Mouse (Mus musculus): ENCODE data around the gene Ticam1. TPM values are rescaled to one million over a fixed set of nuclear protein-coding genes. Genes with fewer than 3 reads are reported as not detected.

Ticam1 gene
- total and polyA plus RNA-seq, 2 experiments from 2014 or later, result 0.91 to 3.7 TPM

DNA sequence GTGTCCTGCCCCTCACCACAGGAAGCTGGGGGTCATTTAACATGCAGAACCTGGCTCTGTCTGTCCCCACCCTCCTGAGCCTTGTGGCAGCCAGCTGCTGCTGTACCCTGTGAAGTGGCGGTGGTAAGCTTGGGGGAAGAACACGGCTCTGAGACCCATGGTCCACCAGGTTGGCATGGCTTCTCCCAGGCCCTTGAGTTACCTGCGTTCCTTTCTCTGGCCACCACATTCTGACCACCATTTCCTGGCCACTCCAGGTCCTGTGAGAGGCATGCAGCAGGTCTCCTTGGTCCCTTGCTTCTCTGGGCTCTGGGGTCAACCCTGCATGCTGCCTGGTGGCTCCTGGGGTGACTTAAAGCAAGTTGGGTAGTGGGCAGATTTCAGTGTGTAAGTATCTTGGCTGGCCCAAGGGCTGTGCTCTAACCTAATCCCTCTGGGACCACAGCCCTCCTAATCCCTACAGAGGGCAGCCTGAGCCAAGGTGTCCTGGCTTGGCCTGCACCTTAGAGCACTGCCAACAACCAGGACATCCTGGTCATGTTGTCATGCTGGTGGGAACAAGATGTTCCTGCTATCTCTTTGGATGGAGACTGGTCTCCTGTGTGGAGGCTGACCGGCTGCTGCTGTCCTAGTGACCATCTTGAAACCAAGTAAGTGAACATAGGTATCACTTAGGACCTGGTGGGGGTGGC is 16.1 kb upstream of the Ticam1 start, which contains the start of gene Plin3:
Gene Plin3 (minus strand): TSS at position 343 of the 692 bp plus-strand sequence.
- Histone ChIP-seq H3K4me1 (ENCODE audit: insufficient read depth, low read length) (no peaks in the 10 kb centered on the region), H3K9me3 (ENCODE audit: low read length) (no peaks in the 10 kb centered on the region), H3K4me3 (ENCODE audit: low read depth, low read length) (no peak within 1 kb of the TSS), H3K27ac (ENCODE audit: low read depth, low read length) (no peak within 1 kb of the TSS), H3K4me2 (ENCODE audit: low read depth, low read length, poor library complexity, severe bottlenecking) (no peak within 1 kb of the TSS), H3K27me3 (ENCODE audit: insufficient read depth, low read length) (0 out of 2 replicates have a peak, but pooled peaks cover 4% of the 10 kb centered on the region), H3K36me3 (ENCODE audit: insufficient read depth, low read length) (no peaks in the 10 kb centered on the region), H3K9ac (replicated peaks; ENCODE audit: low read length, poor library complexity, severe bottlenecking) (no peak within 1 kb of the TSS)
- WGBS, result 79% methylated on average over 4 of the region's 4 CpGs
- no peak for ATAC-seq (ENCODE audit: low FRiP score)
- no peak for TF ChIP-seq CTCF (IDR thresholded peaks at IDR 0.05)
- DNase-seq (ENCODE audit: low spot score), result no peak

DNA sequence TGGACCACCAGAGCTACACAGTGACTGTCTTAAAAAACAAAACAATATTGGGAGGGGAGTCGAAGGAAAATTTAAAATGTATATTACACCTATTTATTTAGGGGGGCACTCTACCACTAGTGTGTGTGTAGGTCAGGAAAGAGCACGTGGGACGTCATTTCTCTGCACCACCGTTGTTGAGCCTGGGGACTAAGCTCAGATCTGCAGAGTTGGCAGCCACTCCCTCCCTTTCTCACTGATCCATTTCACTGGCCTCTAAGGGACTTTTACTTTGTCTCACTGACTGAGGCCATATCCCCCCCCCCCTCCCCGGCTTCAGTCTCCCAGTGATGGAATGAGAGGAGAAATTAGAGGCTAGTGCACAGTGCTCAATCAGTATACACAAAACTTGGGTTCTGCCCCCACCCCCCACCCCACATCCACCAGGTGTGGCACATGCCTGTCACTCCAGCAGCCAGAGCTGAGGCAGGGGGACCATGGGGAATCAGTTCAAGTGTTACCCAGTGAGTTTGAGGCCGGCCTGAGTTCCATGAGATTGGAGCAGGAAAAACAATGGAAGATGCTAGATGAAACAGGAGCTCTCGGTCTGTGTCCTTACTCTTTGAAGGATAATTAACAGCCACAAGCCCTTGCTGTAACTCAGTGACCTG is 15.4 kb upstream of the Ticam1 start:
- no peak for TF ChIP-seq CTCF (IDR thresholded peaks at IDR 0.05)
- no peak for ATAC-seq (ENCODE audit: low FRiP score)
- 0 out of 2 replicates have a peak, but pooled peaks cover 4% of the 10 kb centered on the region for H3K27me3 ChIP-seq (ENCODE audit: insufficient read depth, low read length)
- WGBS, result 56% methylated on average over 7 of the region's 7 CpGs
- H3K4me2 ChIP-seq (ENCODE audit: low read depth, low read length, poor library complexity, severe bottlenecking), result no peak overlapping the region
- H3K9ac ChIP-seq (replicated peaks; ENCODE audit: low read length, poor library complexity, severe bottlenecking), result no peak overlapping the region
- no peak for DNase-seq (ENCODE audit: low spot score)
- H3K4me3 ChIP-seq (ENCODE audit: low read depth, low read length), result no peak overlapping the region
- H3K9me3 ChIP-seq (ENCODE audit: low read length), result no peaks in the 10 kb centered on the region
- H3K27ac ChIP-seq (ENCODE audit: low read depth, low read length), result no peak overlapping the region
- no peaks in the 10 kb centered on the region for H3K4me1 ChIP-seq (ENCODE audit: insufficient read depth, low read length)
- no peaks in the 10 kb centered on the region for H3K36me3 ChIP-seq (ENCODE audit: insufficient read depth, low read length)

DNA sequence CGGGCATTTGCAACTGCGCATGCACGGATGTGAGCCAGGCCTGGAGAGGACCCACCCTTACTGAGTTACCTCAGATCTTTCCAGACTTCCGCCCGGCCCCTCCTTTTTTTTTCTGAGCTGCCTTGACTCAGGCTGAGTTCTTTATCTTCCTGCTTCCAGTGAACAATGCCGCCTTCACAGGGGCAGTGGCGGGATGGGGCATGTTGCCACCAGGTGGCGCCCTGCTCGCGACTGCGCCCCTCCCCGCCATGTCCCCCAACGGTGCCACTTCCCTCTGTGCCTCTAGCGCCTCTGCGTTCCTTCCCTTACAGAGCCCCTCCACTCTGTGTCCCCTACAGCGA is 14.6 kb upstream of the Ticam1 start:
- peak; percentile 81 for DNase-seq (ENCODE audit: low spot score)
- H3K9ac ChIP-seq (replicated peaks; ENCODE audit: low read length, poor library complexity, severe bottlenecking), result peak overlapping the region; percentile 39; the same call in 1 of the 2 replicates
- peak overlapping the region; percentile 46 for H3K4me2 ChIP-seq (ENCODE audit: low read depth, low read length, poor library complexity, severe bottlenecking)
- peak overlapping the region; percentile 32; the same call in 1 of the 2 replicates for H3K27ac ChIP-seq (ENCODE audit: low read depth, low read length)
- no peaks in the 10 kb centered on the region for H3K4me1 ChIP-seq (ENCODE audit: insufficient read depth, low read length)
- 0 out of 2 replicates have a peak, but pooled peaks cover 4% of the 10 kb centered on the region for H3K27me3 ChIP-seq (ENCODE audit: insufficient read depth, low read length)
- peak overlapping the region; percentile 18; the same call in 1 of the 2 replicates for H3K4me3 ChIP-seq (ENCODE audit: low read depth, low read length)
- peak; percentile 84 for ATAC-seq (ENCODE audit: low FRiP score)
- 1% methylated on average over 16 of the region's 16 CpGs for WGBS
- H3K9me3 ChIP-seq (ENCODE audit: low read length), result no peaks in the 10 kb centered on the region
- no peaks in the 10 kb centered on the region for H3K36me3 ChIP-seq (ENCODE audit: insufficient read depth, low read length)
- TF ChIP-seq CTCF (IDR thresholded peaks at IDR 0.05), result peak; percentile 79

DNA sequence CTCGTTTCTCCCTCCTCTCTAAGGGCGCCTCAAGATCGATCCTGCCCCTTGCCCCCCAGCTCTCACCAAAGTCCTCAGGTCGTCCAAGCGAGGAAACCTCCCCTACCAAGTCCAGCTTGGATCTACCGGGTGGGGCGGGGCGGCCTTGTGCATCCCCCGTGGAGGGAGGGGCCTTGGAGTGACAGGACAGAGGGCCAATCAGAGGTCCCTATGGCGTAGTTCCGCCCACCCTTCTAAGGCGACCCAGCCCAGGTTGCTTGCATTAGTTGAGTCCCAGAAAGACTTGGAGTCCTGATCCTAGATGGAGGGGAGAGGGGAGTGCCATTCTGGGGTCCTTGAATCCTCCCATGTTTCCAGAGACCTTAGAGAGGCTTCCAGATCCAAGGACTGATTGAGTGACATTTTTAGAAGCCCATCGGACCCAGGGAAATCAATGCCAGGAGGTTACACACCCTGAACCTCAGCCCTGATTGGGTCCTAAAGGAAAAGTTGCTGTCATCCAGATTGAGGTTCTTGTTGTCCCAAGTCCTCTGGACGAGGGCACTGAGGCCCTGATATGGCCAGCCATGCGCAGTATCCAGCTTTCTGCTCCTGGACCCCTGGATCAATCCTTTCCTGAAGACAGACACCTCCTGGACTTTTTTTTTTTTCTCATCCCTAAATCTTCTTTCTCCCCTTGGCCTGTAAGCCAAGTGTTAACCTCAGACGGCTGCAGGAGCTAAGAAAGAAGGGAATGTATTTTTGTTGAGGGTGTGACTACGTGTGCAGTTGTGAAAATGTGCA is 14.0 kb upstream of the Ticam1 start:
- 0 out of 2 replicates have a peak overlapping the region, but pooled peaks have one; percentile 44 for H3K9ac ChIP-seq (replicated peaks; ENCODE audit: low read length, poor library complexity, severe bottlenecking)
- WGBS, result 8% methylated on average over 17 of the region's 17 CpGs

DNA sequence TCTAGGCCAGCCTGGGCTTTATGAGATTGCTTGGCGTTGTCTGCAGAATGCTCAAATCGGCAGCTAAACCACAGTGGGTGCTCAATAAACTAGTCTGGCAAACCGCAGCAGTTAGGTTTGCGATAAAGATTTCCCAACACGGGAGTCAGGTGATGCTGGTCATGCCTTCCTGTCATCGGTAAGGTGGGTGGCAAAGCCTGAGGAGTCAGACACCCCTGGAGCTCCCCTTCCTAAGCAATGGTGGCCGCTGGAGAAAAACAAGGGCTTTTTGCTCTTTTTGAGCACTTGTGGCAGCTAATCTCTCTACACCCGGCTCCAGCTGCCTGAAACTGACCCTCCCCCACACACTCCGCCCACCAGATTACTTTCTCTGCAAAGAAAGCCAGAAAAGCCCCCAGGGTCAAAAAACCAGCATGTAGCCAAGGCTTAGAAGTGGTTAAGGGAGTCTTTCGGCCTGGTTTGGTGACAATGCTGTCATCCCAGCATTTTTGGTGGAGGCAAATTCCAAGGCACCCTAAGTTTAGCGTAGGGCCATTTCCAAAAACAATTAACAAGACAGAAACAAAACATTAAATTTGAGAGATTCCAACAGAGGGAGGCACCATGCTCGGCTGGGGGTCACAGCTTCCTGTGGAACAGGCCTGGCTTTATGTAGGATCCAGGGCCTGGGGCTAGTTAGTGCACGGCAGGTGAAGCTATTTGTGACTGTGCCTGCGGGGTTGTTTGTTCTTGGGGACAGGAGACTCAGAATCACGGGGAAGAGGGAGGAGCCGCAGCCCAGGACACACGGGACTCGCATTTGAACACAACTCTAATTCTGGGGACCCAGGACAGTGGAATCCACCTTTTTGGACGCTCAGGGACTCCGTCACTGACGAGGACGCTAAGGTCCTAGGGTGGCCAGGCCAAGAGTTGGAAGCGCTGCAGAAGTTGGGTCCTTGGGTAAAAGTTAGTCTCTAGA is 13.1 kb upstream of the Ticam1 start:
- H3K9ac ChIP-seq (replicated peaks; ENCODE audit: low read length, poor library complexity, severe bottlenecking), result 0 out of 2 replicates have a peak overlapping the region, but pooled peaks have one; percentile 44
- H3K36me3 ChIP-seq (ENCODE audit: insufficient read depth, low read length), result no peaks in the 10 kb centered on the region
- DNase-seq (ENCODE audit: low spot score) (no peak), ATAC-seq (ENCODE audit: low FRiP score) (no peak)
- H3K4me2 ChIP-seq (ENCODE audit: low read depth, low read length, poor library complexity, severe bottlenecking), result peak overlapping the region; percentile 38
- H3K27ac ChIP-seq (ENCODE audit: low read depth, low read length), result peak overlapping the region; percentile 55
- 9% methylated on average over 23 of the region's 23 CpGs for WGBS
- H3K4me3 ChIP-seq (ENCODE audit: low read depth, low read length), result peak overlapping the region; percentile 20; the same call in 1 of the 2 replicates
- no peaks in the 10 kb centered on the region for H3K4me1 ChIP-seq (ENCODE audit: insufficient read depth, low read length)
- TF ChIP-seq CTCF (IDR thresholded peaks at IDR 0.05), result no peak
- 0 out of 2 replicates have a peak, but pooled peaks cover 4% of the 10 kb centered on the region for H3K27me3 ChIP-seq (ENCODE audit: insufficient read depth, low read length)
- no peaks in the 10 kb centered on the region for H3K9me3 ChIP-seq (ENCODE audit: low read length)

More for the DNA sequence above, 14.0 kb upstream of the Ticam1 start:
- no peak for TF ChIP-seq CTCF (IDR thresholded peaks at IDR 0.05)
- ATAC-seq (ENCODE audit: low FRiP score) (peak; percentile 55; the same call in 1 of the 2 replicates), DNase-seq (ENCODE audit: low spot score) (peak; percentile 62)
- H3K4me2 ChIP-seq (ENCODE audit: low read depth, low read length, poor library complexity, severe bottlenecking), result peak overlapping the region; percentile 38
- 0 out of 2 replicates have a peak, but pooled peaks cover 4% of the 10 kb centered on the region for H3K27me3 ChIP-seq (ENCODE audit: insufficient read depth, low read length)
- H3K4me3 ChIP-seq (ENCODE audit: low read depth, low read length), result peak overlapping the region; percentile 20; the same call in 1 of the 2 replicates
- no peaks in the 10 kb centered on the region for H3K36me3 ChIP-seq (ENCODE audit: insufficient read depth, low read length)
- no peaks in the 10 kb centered on the region for H3K4me1 ChIP-seq (ENCODE audit: insufficient read depth, low read length)
- H3K9me3 ChIP-seq (ENCODE audit: low read length), result no peaks in the 10 kb centered on the region
- H3K27ac ChIP-seq (ENCODE audit: low read depth, low read length), result peak overlapping the region; percentile 55
